Mouse (Mus musculus): ENCODE data around the gene Ccdc102a. TPM values are rescaled to one million over a fixed set of nuclear protein-coding genes. Genes with fewer than 3 reads are reported as not detected.
"Not testable (repeated sequence)": the region's sequence is repeated elsewhere in the genome, so short reads cannot be mapped to it uniquely, and the experiment has no call there.

Ccdc102a gene
- polyA plus RNA-seq, 1 experiment from 2014 or later: 38.0 TPM

GRCm38 (mm10) chr8:94857346-94858173 is 60.3 kb downstream of the Ccdc102a start, which contains the start of gene Polr2c:
Polr2c (plus strand) TSS chr8:94857450.
- H3K36me3 ChIP-seq (ENCODE audit: control insufficient read depth, insufficient read depth, low read length): peaks cover 6% of the 10 kb centered on the region
- DNase-seq (ENCODE audit: low spot score): peak; percentile 96
- peak within 1 kb of the TSS; percentile 78 for H3K4me2 ChIP-seq (ENCODE audit: low read depth, severe bottlenecking)
- H3K4me1 ChIP-seq (ENCODE audit: control insufficient read depth, insufficient read depth, low read length): 0 out of 2 replicates have a peak, but pooled peaks cover 3% of the 10 kb centered on the region
- peak within 1 kb of the TSS; percentile 91 for H3K9ac ChIP-seq (ENCODE audit: low read length)
- WGBS: under 1% methylated on average over 67 of the region's 68 CpGs
- no peaks in the 10 kb centered on the region for H3K9me3 ChIP-seq (ENCODE audit: control insufficient read depth, low read length)
- peak within 1 kb of the TSS; percentile 55; the same call in 1 of the 2 replicates for H3K27ac ChIP-seq (replicated peaks; ENCODE audit: low read depth, low read length)
- no peaks in the 10 kb centered on the region for H3K27me3 ChIP-seq (ENCODE audit: control insufficient read depth, insufficient read depth, low read length)
- H3K4me3 ChIP-seq (ENCODE audit: low read depth, low read length): peak within 1 kb of the TSS; percentile 96
- peak; percentile 64 for ATAC-seq (ENCODE audit: insufficient number of reproducible peaks, low FRiP score, low TSS enrichment, low read depth)

GRCm38 (mm10) chr8:94857011-94857345 is 60.9 kb downstream of the Ccdc102a start:
- 35% methylated on average over 5 of the region's 5 CpGs for WGBS
- peaks cover 6% of the 10 kb centered on the region; the same call in 1 of the 2 replicates for H3K36me3 ChIP-seq (ENCODE audit: control insufficient read depth, insufficient read depth, low read length)
- H3K4me2 ChIP-seq (ENCODE audit: low read depth, severe bottlenecking): no peak overlapping the region
- no peaks in the 10 kb centered on the region for H3K27me3 ChIP-seq (ENCODE audit: control insufficient read depth, insufficient read depth, low read length)
- H3K9ac ChIP-seq (ENCODE audit: low read length): no peak overlapping the region
- H3K4me1 ChIP-seq (ENCODE audit: control insufficient read depth, insufficient read depth, low read length): 0 out of 2 replicates have a peak, but pooled peaks cover 3% of the 10 kb centered on the region
- ATAC-seq (ENCODE audit: insufficient number of reproducible peaks, low FRiP score, low TSS enrichment, low read depth) (0 out of 2 replicates have a peak, but pooled peaks have one; percentile 8), DNase-seq (ENCODE audit: low spot score) (no peak)
- peak overlapping the region; percentile 96 for H3K4me3 ChIP-seq (ENCODE audit: low read depth, low read length)
- no peaks in the 10 kb centered on the region for H3K9me3 ChIP-seq (ENCODE audit: control insufficient read depth, low read length)
- no peak overlapping the region for H3K27ac ChIP-seq (replicated peaks; ENCODE audit: low read depth, low read length)

- H3K9ac ChIP-seq (ENCODE audit: low read length); H3K9me3 ChIP-seq (ENCODE audit: control insufficient read depth, low read length); H3K27me3 ChIP-seq (ENCODE audit: control insufficient read depth, insufficient read depth, low read length); ATAC-seq (ENCODE audit: insufficient number of reproducible peaks, low FRiP score, low TSS enrichment, low read depth); DNase-seq (ENCODE audit: low spot score); H3K27ac ChIP-seq (replicated peaks; ENCODE audit: low read depth, low read length); H3K4me1 ChIP-seq (ENCODE audit: control insufficient read depth, insufficient read depth, low read length); H3K4me2 ChIP-seq (ENCODE audit: low read depth, severe bottlenecking); H3K4me3 ChIP-seq (ENCODE audit: low read depth, low read length): not testable (repeated sequence)
- H3K36me3 ChIP-seq (ENCODE audit: control insufficient read depth, insufficient read depth, low read length): peaks cover 13% of the 10 kb centered on the region
- 89% methylated on average over 11 of the region's 11 CpGs for WGBS
Measured at GRCm38 (mm10) chr8:94854761-94855160, 63.1 kb downstream of the Ccdc102a start.

Other genes with a start within 250 kb of the Ccdc102a start
- 0.21 TPM in 1 of 2 replicates, not detected in the other for gene Pllp, start 221.8 kb downstream of the Ccdc102a start, polyA plus RNA-seq (2014; fragmentation: Nextera tagmentation; extraction: Ambion mirVana)
- gene Ccl22, start 172.5 kb downstream of the Ccdc102a start, polyA plus RNA-seq (2014; fragmentation: Nextera tagmentation; extraction: Ambion mirVana): not detected in 2 replicates
- gene Cx3cl1, start 146.1 kb downstream of the Ccdc102a start, polyA plus RNA-seq (2014; fragmentation: Nextera tagmentation; extraction: Ambion mirVana): 5.2 and 6.3 TPM in 2 replicates
- not detected in 2 replicates for gene Ccl17, start 107.6 kb downstream of the Ccdc102a start, polyA plus RNA-seq (2014; fragmentation: Nextera tagmentation; extraction: Ambion mirVana)
- gene Coq9, start 79.8 kb downstream of the Ccdc102a start, polyA plus RNA-seq (2014; fragmentation: Nextera tagmentation; extraction: Ambion mirVana): 63.5 and 64.0 TPM in 2 replicates
- 129 and 131 TPM in 2 replicates for gene Ciapin1, start 79.7 kb downstream of the Ccdc102a start, polyA plus RNA-seq (2014; fragmentation: Nextera tagmentation; extraction: Ambion mirVana)
- gene Polr2c, start 60.6 kb downstream of the Ccdc102a start, polyA plus RNA-seq (2014; fragmentation: Nextera tagmentation; extraction: Ambion mirVana): 178 and 189 TPM in 2 replicates
- 14.6 and 16.4 TPM in 2 replicates for gene Dok4, start 41.8 kb downstream of the Ccdc102a start, polyA plus RNA-seq (2014; fragmentation: Nextera tagmentation; extraction: Ambion mirVana)
- gene Adgrg5, start 5.6 kb upstream of the Ccdc102a start, polyA plus RNA-seq (2014; fragmentation: Nextera tagmentation; extraction: Ambion mirVana): 0.21 TPM in 1 of 2 replicates, not detected in the other
- gene Adgrg1, start 56.7 kb upstream of the Ccdc102a start, polyA plus RNA-seq (2014; fragmentation: Nextera tagmentation; extraction: Ambion mirVana): 10.6 and 11.1 TPM in 2 replicates
- 2.7 and 3.8 TPM in 2 replicates for gene Adgrg3, start 99.6 kb upstream of the Ccdc102a start, polyA plus RNA-seq (2014; fragmentation: Nextera tagmentation; extraction: Ambion mirVana)
- gene Drc7, start 137.0 kb upstream of the Ccdc102a start, polyA plus RNA-seq (2014; fragmentation: Nextera tagmentation; extraction: Ambion mirVana): 0.11 and 0.18 TPM in 2 replicates
- 23.6 and 31.7 TPM in 2 replicates for gene Katnb1, start 163.1 kb upstream of the Ccdc102a start, polyA plus RNA-seq (2014; fragmentation: Nextera tagmentation; extraction: Ambion mirVana)